Mouse (Mus musculus) neural tube, embryonic 15.5 days (tissue): ENCODE measurements around the gene Timm44. TPM values are rescaled to one million over a fixed set of nuclear protein-coding genes. Genes with fewer than 3 reads are reported as not detected.

ENCODE experiments used
- polyA plus RNA-seq: library from polyadenylated mRNA; unstranded; fragments of >200 nt; fragmentation: Nextera tagmentation; extraction: Ambion mirVana; gene quantifications from 2 replicates; pipeline ENCODE4 v1.2.1, GENCODE M21; 2015

Timm44 gene
- polyA plus RNA-seq, 1 experiment from 2014 or later, result 44.2 TPM

Other genes with a start within 250 kb of the Timm44 start
- gene Cd209f, start 170.1 kb downstream of the Timm44 start, polyA plus RNA-seq, result not detected in 2 replicates
- not detected in 2 replicates for gene Cd209g, start 141.8 kb downstream of the Timm44 start, polyA plus RNA-seq
- gene Evi5l, start 109.3 kb downstream of the Timm44 start, polyA plus RNA-seq, result 90.0 and 107 TPM in 2 replicates
- gene Prr36, start 58.5 kb downstream of the Timm44 start, polyA plus RNA-seq, result 36.2 and 37.5 TPM in 2 replicates
- 0.57 TPM in 1 of 2 replicates, not detected in the other for gene Lrrc8e, start 49.1 kb downstream of the Timm44 start, polyA plus RNA-seq
- gene Map2k7, start 37.2 kb downstream of the Timm44 start, polyA plus RNA-seq, result 26.9 and 30.6 TPM in 2 replicates
- 1.1 and 1.3 TPM in 2 replicates for gene Gm49320, start 37.0 kb downstream of the Timm44 start, polyA plus RNA-seq
- gene Tgfbr3l, start 27.7 kb downstream of the Timm44 start, polyA plus RNA-seq, result 3.2 and 3.4 TPM in 2 replicates
- 63.6 and 69.3 TPM in 2 replicates for gene Snapc2, start 22.8 kb downstream of the Timm44 start, polyA plus RNA-seq
- gene Ctxn1, start 16.6 kb downstream of the Timm44 start, polyA plus RNA-seq, result 229 and 269 TPM in 2 replicates
- gene Ccl25, start 49.3 kb upstream of the Timm44 start, polyA plus RNA-seq, result 19.7 and 113 TPM in 2 replicates
- gene Elavl1, start 49.5 kb upstream of the Timm44 start, polyA plus RNA-seq, result 92.5 and 112 TPM in 2 replicates
- 45.2 and 51.0 TPM in 2 replicates for gene Cers4, start 217.1 kb upstream of the Timm44 start, polyA plus RNA-seq